Mouse (Mus musculus) G1E-ER4 (cell line): Measurements from ENCODE around the gene Sycn. TPM values are rescaled to one million over a fixed set of nuclear protein-coding genes. Genes with fewer than 3 reads are reported as not detected.
A peak's percentile ranks its signal among the peaks of the same experiment; 100 is the strongest.

Experiments used
- GATA1 ChIP-seq: IDR thresholded peaks from one replicate; pipeline ENCODE4 v1.8.0; 2012; ENCODE audit warnings: low read length, inconsistent platforms
- polyA plus RNA-seq: library from polyadenylated mRNA; stranded (reverse); fragments of >175 nt; gene quantifications from 2 replicates; pipeline ENCODE4 v1.2.3, GENCODE M21; 2012

Sycn gene
- polyA plus RNA-seq, 1 experiment: not detected

- no peak for TF ChIP-seq GATA1
These were observed 35.7 kb downstream of the Sycn start for GRCm38 (mm10) chr7:28576271-28576914.

DNA sequence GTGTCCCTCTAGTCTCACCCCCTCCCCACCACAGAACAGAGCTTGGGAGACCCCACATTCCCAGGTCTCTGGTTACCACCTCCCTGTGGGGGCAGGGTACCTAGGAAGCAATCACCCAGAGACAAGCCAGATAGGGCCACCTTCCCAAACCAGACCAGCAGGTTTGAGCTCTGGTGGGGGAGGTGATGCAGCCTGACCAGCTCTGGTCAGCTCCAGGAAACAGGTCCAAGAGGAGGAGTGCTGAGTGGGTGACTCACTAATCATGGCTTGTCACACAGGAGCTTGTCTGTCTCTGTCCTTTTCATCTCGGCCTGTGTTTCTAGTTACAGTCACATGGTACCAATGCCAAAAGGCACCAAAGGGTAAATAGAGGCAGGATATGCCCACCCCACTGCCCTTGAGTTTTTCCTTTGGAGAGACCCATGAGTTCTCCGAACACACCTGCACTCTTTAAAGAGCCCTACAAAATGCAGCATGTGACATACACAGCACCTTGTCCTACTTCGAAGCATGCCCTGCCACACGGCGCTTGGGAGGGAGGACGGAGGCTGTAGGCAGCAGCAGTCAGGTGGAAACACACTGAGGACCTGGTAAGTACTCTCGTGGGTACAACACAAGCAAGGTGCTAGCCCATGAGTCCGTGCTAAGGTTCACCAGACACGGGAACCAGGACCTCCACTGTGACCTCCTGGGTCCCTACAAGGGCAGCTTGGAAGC lies 37.3 kb downstream of the Sycn start:
- TF ChIP-seq GATA1: no peak

- no peak for TF ChIP-seq GATA1
These were observed 37.9 kb downstream of the Sycn start for GRCm38 (mm10) chr7:28578543-28579053.

GRCm38 (mm10) chr7:28579826-28580225 lies 39.1 kb downstream of the Sycn start:
- no peak for TF ChIP-seq GATA1

DNA sequence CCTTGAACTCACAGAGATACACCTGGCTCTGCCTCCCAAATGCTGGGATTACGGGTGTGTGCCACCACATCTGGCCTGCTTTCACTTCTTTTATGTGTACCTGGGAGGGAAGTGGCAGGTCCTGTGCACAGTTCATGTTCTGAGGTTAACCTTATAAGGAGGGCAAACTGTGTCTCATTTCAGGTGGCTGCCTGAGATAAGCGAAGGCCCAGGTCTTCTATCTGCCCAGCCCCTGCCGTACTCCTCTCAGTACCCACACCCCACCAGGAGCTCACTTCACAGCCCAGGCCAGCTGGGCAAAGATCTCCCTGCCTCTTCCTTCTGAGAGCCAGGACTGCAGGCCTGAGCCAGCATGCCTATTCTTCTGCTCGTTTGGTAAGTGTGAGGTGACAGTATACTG lies 41.0 kb downstream of the Sycn start:
- peak; percentile 40 for TF ChIP-seq GATA1

DNA sequence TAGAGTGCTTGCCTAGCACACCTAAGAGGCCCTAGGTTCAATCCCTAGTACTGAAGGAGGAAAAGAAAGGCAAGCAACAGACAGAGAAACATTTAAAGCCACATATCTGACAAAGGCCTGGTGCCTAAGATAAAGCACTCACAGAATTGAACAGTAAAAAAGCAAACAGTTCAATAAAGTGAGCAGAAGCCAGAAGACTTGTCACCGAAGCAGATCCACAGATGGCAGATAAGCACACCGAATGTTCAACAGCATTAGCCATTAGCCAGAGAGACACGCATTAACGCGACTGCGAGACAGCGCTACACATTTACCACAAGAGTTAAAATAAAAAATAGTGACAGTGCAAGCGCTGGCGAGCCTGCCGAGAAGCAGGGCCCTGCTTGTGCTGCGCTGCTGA lies 42.2 kb downstream of the Sycn start:
- peak; percentile 88 for TF ChIP-seq GATA1

- TF ChIP-seq GATA1: no peak
These were observed 43.1 kb downstream of the Sycn start for GRCm38 (mm10) chr7:28583570-28584344.

GRCm38 (mm10) chr7:28584468-28584867 lies 43.8 kb downstream of the Sycn start:
- TF ChIP-seq GATA1: no peak

GRCm38 (mm10) chr7:28585001-28585400 lies 44.3 kb downstream of the Sycn start:
- TF ChIP-seq GATA1: no peak

GRCm38 (mm10) chr7:28586663-28587411 lies 46.2 kb downstream of the Sycn start:
- TF ChIP-seq GATA1: no peak

DNA sequence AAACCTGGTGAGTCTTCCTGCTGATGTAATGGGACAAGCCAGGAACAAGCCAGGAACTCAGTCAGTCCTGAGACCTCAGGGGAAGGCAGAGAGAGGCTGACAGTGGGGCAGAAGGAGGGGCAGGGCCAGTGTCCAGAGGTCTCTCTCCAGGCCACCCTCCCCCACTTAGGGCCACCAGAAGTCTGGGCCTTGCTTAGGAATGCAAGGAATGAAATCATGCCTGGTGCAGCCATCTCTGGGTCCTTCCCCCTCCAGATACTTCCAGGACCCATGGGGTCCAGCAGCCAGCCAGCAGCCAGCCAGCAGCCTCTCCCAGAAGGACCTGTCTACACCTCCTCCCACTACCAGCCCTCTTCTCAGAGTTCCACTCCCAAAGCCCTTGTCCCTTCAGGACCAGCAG lies 47.0 kb downstream of the Sycn start:
- no peak for TF ChIP-seq GATA1

Other genes starting within 250 kb of the Sycn start
- gene Selenov, start 249.7 kb upstream of the Sycn start, polyA plus RNA-seq: not detected in 2 replicates
- 0.17 and 0.36 TPM in 2 replicates for gene Dll3, start 238.6 kb upstream of the Sycn start, polyA plus RNA-seq
- gene Timm50, start 228.8 kb upstream of the Sycn start, polyA plus RNA-seq: 254 and 431 TPM in 2 replicates
- 164 and 237 TPM in 2 replicates for gene Supt5, start 202.1 kb upstream of the Sycn start, polyA plus RNA-seq
- gene Rps16, start 190.2 kb upstream of the Sycn start, polyA plus RNA-seq: 1,552 and 2,390 TPM in 2 replicates
- 15.2 and 16.0 TPM in 2 replicates for gene Plekhg2, start 168.3 kb upstream of the Sycn start, polyA plus RNA-seq
- gene Zfp36, start 160.6 kb upstream of the Sycn start, polyA plus RNA-seq: 19.6 and 21.6 TPM in 2 replicates
- gene Med29, start 148.2 kb upstream of the Sycn start, polyA plus RNA-seq: 30.5 and 33.2 TPM in 2 replicates
- gene Paf1, start 147.9 kb upstream of the Sycn start, polyA plus RNA-seq: 229 and 279 TPM in 2 replicates
- 1.3 and 1.7 TPM in 2 replicates for gene Gmfg, start 103.4 kb upstream of the Sycn start, polyA plus RNA-seq
- gene Lrfn1, start 88.9 kb upstream of the Sycn start, polyA plus RNA-seq: 0.03 and 0.10 TPM in 2 replicates
- gene Ifnl2, start 30.4 kb upstream of the Sycn start, polyA plus RNA-seq: not detected in 2 replicates
- not detected in 2 replicates for gene Ifnl3, start 18.0 kb upstream of the Sycn start, polyA plus RNA-seq
- gene Nccrp1, start 6.4 kb downstream of the Sycn start, polyA plus RNA-seq: not detected in 2 replicates
- 95.5 and 118 TPM in 2 replicates for gene Samd4b, start 57.3 kb downstream of the Sycn start, polyA plus RNA-seq
- gene Pak4, start 57.3 kb downstream of the Sycn start, polyA plus RNA-seq: 108 and 142 TPM in 2 replicates
- gene Acp7, start 90.4 kb downstream of the Sycn start, polyA plus RNA-seq: not detected in 2 replicates
- not detected in 2 replicates for gene Fbxo27, start 152.0 kb downstream of the Sycn start, polyA plus RNA-seq
- not detected in 2 replicates for gene Fbxo17, start 175.9 kb downstream of the Sycn start, polyA plus RNA-seq
- 367 and 514 TPM in 2 replicates for gene Mrps12, start 200.9 kb downstream of the Sycn start, polyA plus RNA-seq
- 72.4 and 89.6 TPM in 2 replicates for gene Sars2, start 201.1 kb downstream of the Sycn start, polyA plus RNA-seq
- 0.10 TPM in 1 of 2 replicates, not detected in the other for gene Ccer2, start 215.3 kb downstream of the Sycn start, polyA plus RNA-seq
- 154 and 161 TPM in 2 replicates for gene Sirt2, start 225.8 kb downstream of the Sycn start, polyA plus RNA-seq
- gene Nfkbib, start 226.6 kb downstream of the Sycn start, polyA plus RNA-seq: 200 and 233 TPM in 2 replicates
- 0.52 and 0.89 TPM in 2 replicates for gene Rinl, start 248.1 kb downstream of the Sycn start, polyA plus RNA-seq